Mouse (Mus musculus): ENCODE data around the gene Smarca4.

GRCm38 (mm10) chr9:21736580-21736979 lies 120.6 kb downstream of the Smarca4 start:
- TF ChIP-seq CTCF (IDR thresholded peaks at IDR 0.05; ENCODE audit: low read depth) (no peak), EP300 (IDR thresholded peaks at IDR 0.05; ENCODE audit: low read depth) (no peak)
